Mouse (Mus musculus): ENCODE results near the gene Hectd2.

The Hectd2 gene

GRCm38 (mm10) chr19:36646132-36646828 lies 91.8 kb downstream of the Hectd2 start:
- DNase-seq (ENCODE audit: low read depth, low spot score) = no peak

GRCm38 (mm10) chr19:36652686-36653085 lies 98.2 kb downstream of the Hectd2 start:
- no peak for DNase-seq (ENCODE audit: low read depth, low spot score)

GRCm38 (mm10) chr19:36662734-36663133 lies 108.3 kb downstream of the Hectd2 start:
- no peak for DNase-seq (ENCODE audit: low read depth, low spot score)

GRCm38 (mm10) chr19:36663918-36664317 lies 109.5 kb downstream of the Hectd2 start:
- DNase-seq (ENCODE audit: low read depth, low spot score) = no peak

GRCm38 (mm10) chr19:36664417-36664816 lies 110.0 kb downstream of the Hectd2 start:
- no peak for DNase-seq (ENCODE audit: low read depth, low spot score)

- DNase-seq (ENCODE audit: low read depth, low spot score) = no peak
These were observed 110.8 kb downstream of the Hectd2 start for GRCm38 (mm10) chr19:36665206-36665605.

- no peak for DNase-seq (ENCODE audit: low read depth, low spot score)
These were observed 111.2 kb downstream of the Hectd2 start for GRCm38 (mm10) chr19:36665641-36666040.

- DNase-seq (ENCODE audit: low read depth, low spot score) = no peak
These were observed 112.0 kb downstream of the Hectd2 start for GRCm38 (mm10) chr19:36666471-36666870.

GRCm38 (mm10) chr19:36667368-36667767 lies 112.9 kb downstream of the Hectd2 start:
- DNase-seq (ENCODE audit: low read depth, low spot score) = no peak

- no peak for DNase-seq (ENCODE audit: low read depth, low spot score)
These were observed 113.7 kb downstream of the Hectd2 start for GRCm38 (mm10) chr19:36668098-36668497.

- no peak for DNase-seq (ENCODE audit: low read depth, low spot score)
These were observed 114.6 kb downstream of the Hectd2 start for GRCm38 (mm10) chr19:36668881-36669639.

- no peak for DNase-seq (ENCODE audit: low read depth, low spot score)
These were observed 115.4 kb downstream of the Hectd2 start for GRCm38 (mm10) chr19:36669720-36670451.
